Mouse (Mus musculus) limb, embryonic 13.5 days (tissue): ENCODE data around the gene Bod1. TPM values are rescaled to one million over a fixed set of nuclear protein-coding genes. Genes with fewer than 3 reads are reported as not detected.

ENCODE experiments used
- ATAC-seq: fragments of 200-750 bp; cut with Nextera tagmentation; 2 replicates; pipeline ENCODE4 v1.8.0; 2017; ENCODE audit warnings: low read depth, moderate number of reproducible peaks, moderate TSS enrichment; ENCODE audit not compliant: low FRiP score
- H3K27ac ChIP-seq: fragments of 300-500 bp; sonication (generic); 2 replicates; pipeline ENCODE4 v1.5.1; 2015; ENCODE audit warnings: inconsistent platforms, mild to moderate bottlenecking, moderate library complexity
- H3K27me3 ChIP-seq: fragments of 300-500 bp; sonication (generic); 2 replicates; pipeline ENCODE4 v1.6.1; 2015; ENCODE audit warnings: mild to moderate bottlenecking, inconsistent platforms
- H3K36me3 ChIP-seq: fragments of 300-500 bp; sonication (generic); 2 replicates; pipeline ENCODE4 v1.6.1; 2015; ENCODE audit warnings: inconsistent platforms, mild to moderate bottlenecking, moderate library complexity
- H3K4me1 ChIP-seq: fragments of 300-500 bp; sonication (generic); 2 replicates; pipeline ENCODE4 v1.6.1; 2015; ENCODE audit warnings: inconsistent platforms
- H3K4me2 ChIP-seq: fragments of 300-500 bp; sonication (generic); replicated peaks from 2 replicates; pipeline ENCODE4 v1.6.1; 2015; ENCODE audit warnings: inconsistent platforms, mild to moderate bottlenecking, moderate library complexity
- H3K4me3 ChIP-seq: fragments of 300-500 bp; sonication (generic); 2 replicates; pipeline ENCODE4 v1.5.1; 2015; ENCODE audit warnings: moderate library complexity, mild to moderate bottlenecking, inconsistent platforms
- H3K9ac ChIP-seq: fragments of 300-500 bp; sonication (generic); 2 replicates; pipeline ENCODE4 v1.6.1; 2015; ENCODE audit warnings: mild to moderate bottlenecking, inconsistent platforms
- H3K9me3 ChIP-seq: fragments of 300-500 bp; sonication (generic); 2 replicates; pipeline ENCODE4 v1.6.1; 2016; ENCODE audit warnings: inconsistent platforms
- WGBS: fragments of 180-500 bp; shearing (Covaris S2); methylation state at CpG from one replicate; pipeline ENCODE4 v1.1.7; 2015; 5-methylcytosine and 5-hydroxymethylcytosine counted together
- polyA plus RNA-seq: library from polyadenylated mRNA; unstranded; fragments of >200 nt; fragmentation: Nextera tagmentation; extraction: Ambion mirVana; gene quantifications from 2 replicates; pipeline ENCODE4 v1.2.1, GENCODE M21; 2015

Bod1 gene
- 108 and 109 TPM in 2 replicates for polyA plus RNA-seq

DNA sequence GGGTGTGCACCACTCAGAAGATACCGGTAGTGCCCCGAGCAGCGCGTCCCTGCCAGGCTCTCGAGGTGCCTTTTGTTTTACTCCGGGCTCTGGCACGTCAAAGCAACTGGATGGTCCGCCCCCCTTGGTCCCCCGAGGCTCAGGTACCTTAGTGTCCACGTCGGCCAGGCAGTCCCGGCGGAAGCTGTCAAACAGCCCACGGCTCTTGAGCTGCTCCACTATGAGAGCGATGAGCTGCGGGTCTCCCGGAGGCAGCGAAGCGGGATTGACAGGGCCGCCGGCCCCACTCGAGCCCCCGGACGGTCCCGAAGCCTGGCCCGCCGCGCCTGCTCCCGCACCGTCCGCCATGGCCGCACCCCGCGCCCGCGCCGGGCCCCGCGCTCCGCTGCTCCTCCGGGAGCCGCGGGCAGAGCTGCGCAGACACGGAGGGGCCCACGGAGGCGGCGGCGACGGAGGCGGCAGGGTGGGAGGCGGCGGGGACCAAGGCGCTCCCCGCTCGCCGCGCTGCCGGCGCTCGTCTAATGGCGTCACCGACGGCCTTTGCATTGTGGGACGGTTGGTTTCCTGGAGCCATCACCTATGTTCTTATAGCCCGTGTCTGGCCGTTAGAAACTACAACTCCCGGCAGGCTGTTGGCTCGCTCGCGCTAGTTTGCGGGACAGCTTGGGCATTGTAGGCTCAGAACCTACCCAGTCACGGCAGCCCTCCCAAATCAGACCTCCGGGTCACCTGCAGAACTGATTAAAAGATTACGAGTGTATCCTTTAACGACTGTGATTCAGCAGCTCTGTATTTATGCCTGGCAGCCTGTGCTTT lies at the start of gene Bod1:
TSS of gene Bod1 (minus strand) at position 532 of the 816 bp plus-strand sequence.
- peak; percentile 99 for ATAC-seq
- WGBS = under 1% methylated on average over 69 of the region's 76 CpGs
- peak within 1 kb of the TSS; percentile 96 for H3K9ac ChIP-seq
- peaks cover 17% of the 10 kb centered on the region for H3K4me1 ChIP-seq
- peak within 1 kb of the TSS; percentile 94 for H3K4me3 ChIP-seq
- H3K27me3 ChIP-seq = no peaks in the 10 kb centered on the region
- peak within 1 kb of the TSS; percentile 6; the same call in 1 of the 2 replicates for H3K27ac ChIP-seq
- peak within 1 kb of the TSS; percentile 69 for H3K4me2 ChIP-seq
- H3K9me3 ChIP-seq = no peaks in the 10 kb centered on the region
- peaks cover 34% of the 10 kb centered on the region for H3K36me3 ChIP-seq

GRCm38 (mm10) chr11:31719090-31719489 lies 47.4 kb upstream of the Bod1 start:
- 83% methylated on average over 4 of the region's 4 CpGs for WGBS
- no peaks in the 10 kb centered on the region for H3K9me3 ChIP-seq

GRCm38 (mm10) chr11:31717926-31718735 lies 46.4 kb upstream of the Bod1 start:
- no peak overlapping the region for H3K9ac ChIP-seq
- H3K4me3 ChIP-seq = no peak overlapping the region
- no peak for ATAC-seq
- no peaks in the 10 kb centered on the region for H3K27me3 ChIP-seq
- peaks cover 10% of the 10 kb centered on the region for H3K4me1 ChIP-seq
- no peak overlapping the region for H3K27ac ChIP-seq
- H3K4me2 ChIP-seq = no peak overlapping the region
- WGBS = 64% methylated on average over 4 of the region's 4 CpGs
- H3K9me3 ChIP-seq = no peaks in the 10 kb centered on the region
- no peaks in the 10 kb centered on the region for H3K36me3 ChIP-seq

More at GRCm38 (mm10) chr11:31719090-31719489, 47.4 kb upstream of the Bod1 start:
- Histone ChIP-seq H3K27ac (no peak overlapping the region), H3K36me3 (no peaks in the 10 kb centered on the region), H3K9ac (no peak overlapping the region), H3K4me3 (no peak overlapping the region), H3K27me3 (no peaks in the 10 kb centered on the region), H3K4me1 (peaks cover 2% of the 10 kb centered on the region), H3K4me2 (no peak overlapping the region)
- no peak for ATAC-seq

DNA sequence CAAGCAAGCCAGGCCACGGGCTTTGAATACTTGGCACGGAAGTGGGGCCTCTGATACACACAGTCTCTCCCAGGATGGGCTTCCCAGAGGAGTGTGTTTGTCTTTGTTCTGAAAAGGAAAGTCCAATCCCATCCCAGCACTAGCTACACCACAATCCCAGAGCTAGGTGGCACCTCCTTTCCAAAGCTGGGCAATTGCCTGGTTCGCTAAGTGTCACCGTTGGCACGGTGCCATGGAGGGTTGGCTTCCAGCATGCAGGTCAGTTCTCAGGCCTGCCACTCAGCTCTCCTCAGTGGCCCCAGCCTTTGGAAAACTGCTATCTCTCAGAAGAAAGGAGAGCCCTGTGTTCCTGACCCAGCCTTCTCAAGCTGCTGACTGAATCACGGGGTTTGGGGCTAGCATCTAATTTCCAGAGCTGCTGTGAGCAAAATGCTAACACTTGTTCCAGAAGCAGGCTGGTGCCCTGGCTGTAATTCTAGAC lies 42.0 kb upstream of the Bod1 start:
- WGBS = 67% methylated on average over 6 of the region's 6 CpGs
- Histone ChIP-seq H3K9ac (no peak overlapping the region), H3K27me3 (no peaks in the 10 kb centered on the region), H3K36me3 (no peaks in the 10 kb centered on the region), H3K9me3 (no peaks in the 10 kb centered on the region), H3K4me1 (peaks cover 10% of the 10 kb centered on the region), H3K27ac (no peak overlapping the region), H3K4me3 (no peak overlapping the region), H3K4me2 (no peak overlapping the region)
- peak; percentile 74 for ATAC-seq

- Histone ChIP-seq H3K9me3 (0 out of 2 replicates have a peak, but pooled peaks cover under 1% of the 10 kb centered on the region), H3K4me1 (peaks cover 10% of the 10 kb centered on the region), H3K9ac (no peak overlapping the region), H3K27me3 (no peaks in the 10 kb centered on the region), H3K36me3 (no peaks in the 10 kb centered on the region), H3K4me3 (no peak overlapping the region), H3K27ac (no peak overlapping the region), H3K4me2 (no peak overlapping the region)
- ATAC-seq = no peak
- 79% methylated on average over 8 of the region's 8 CpGs for WGBS
Observed at GRCm38 (mm10) chr11:31713116-31713515, 41.4 kb upstream of the Bod1 start.

DNA sequence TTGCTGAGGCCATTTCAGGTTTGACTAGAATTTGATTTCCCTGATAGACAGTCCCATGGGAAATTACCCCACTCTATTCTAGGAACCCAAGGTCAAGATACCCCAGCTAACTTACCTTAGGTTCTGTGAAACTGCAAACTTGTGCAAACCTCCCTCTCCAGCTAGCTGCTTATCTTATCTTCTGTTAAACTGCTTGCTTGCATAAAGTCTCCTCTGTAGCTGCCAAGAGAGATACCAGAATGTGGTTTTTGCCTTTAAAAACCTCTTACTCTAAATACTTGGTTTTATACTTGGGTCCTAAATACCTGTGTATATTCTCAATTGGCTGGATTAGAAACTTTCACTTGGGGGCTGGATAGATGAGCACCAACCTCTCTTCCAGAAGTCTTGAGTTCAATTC lies 36.1 kb upstream of the Bod1 start:
- Histone ChIP-seq H3K4me3 (no peak overlapping the region), H3K4me2 (no peak overlapping the region), H3K36me3 (no peaks in the 10 kb centered on the region), H3K9me3 (0 out of 2 replicates have a peak, but pooled peaks cover 8% of the 10 kb centered on the region), H3K27ac (no peak overlapping the region), H3K9ac (no peak overlapping the region), H3K4me1 (0 out of 2 replicates have a peak, but pooled peaks cover 3% of the 10 kb centered on the region), H3K27me3 (no peaks in the 10 kb centered on the region)
- ATAC-seq = no peak

- 0 out of 2 replicates have a peak, but pooled peaks cover 3% of the 10 kb centered on the region for H3K4me1 ChIP-seq
- 76% methylated on average over 8 of the region's 8 CpGs for WGBS
- no peak overlapping the region for H3K9ac ChIP-seq
- H3K9me3 ChIP-seq = 0 out of 2 replicates have a peak, but pooled peaks cover 8% of the 10 kb centered on the region
- H3K36me3 ChIP-seq = no peaks in the 10 kb centered on the region
- no peak for ATAC-seq
- H3K27me3 ChIP-seq = no peaks in the 10 kb centered on the region
- no peak overlapping the region for H3K27ac ChIP-seq
- H3K4me3 ChIP-seq = no peak overlapping the region
- no peak overlapping the region for H3K4me2 ChIP-seq
Observed at GRCm38 (mm10) chr11:31703173-31703572, 31.5 kb upstream of the Bod1 start.

GRCm38 (mm10) chr11:31701901-31702300 lies 30.2 kb upstream of the Bod1 start:
- H3K27ac ChIP-seq = no peak overlapping the region
- no peak for ATAC-seq
- no peak overlapping the region for H3K9ac ChIP-seq
- 0 out of 2 replicates have a peak, but pooled peaks cover 3% of the 10 kb centered on the region for H3K4me1 ChIP-seq
- no peaks in the 10 kb centered on the region for H3K36me3 ChIP-seq
- WGBS = 90% methylated on average over 3 of the region's 3 CpGs
- no peak overlapping the region for H3K4me3 ChIP-seq
- no peaks in the 10 kb centered on the region for H3K27me3 ChIP-seq
- no peaks in the 10 kb centered on the region for H3K9me3 ChIP-seq
- H3K4me2 ChIP-seq = no peak overlapping the region

DNA sequence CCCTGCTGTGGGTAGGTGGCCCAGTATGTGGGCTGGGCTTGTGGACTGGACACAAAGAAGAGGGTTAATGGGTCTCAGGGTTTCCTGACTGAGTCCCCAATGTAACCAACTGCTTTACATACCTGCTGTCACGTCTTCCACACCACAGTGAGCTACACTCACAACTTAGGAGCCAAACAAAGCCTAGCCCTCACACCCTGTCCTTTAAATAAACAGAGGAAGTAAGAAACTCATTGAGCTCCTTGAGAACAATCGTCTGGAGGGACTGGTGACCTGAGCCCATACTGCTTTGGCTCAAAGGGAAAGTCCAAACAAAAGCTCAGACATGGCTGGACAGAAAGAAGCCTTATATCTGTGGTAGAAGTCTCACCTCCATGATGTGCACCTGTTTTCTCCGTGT lies 27.8 kb upstream of the Bod1 start:
- WGBS = 57% methylated on average over 3 of the region's 3 CpGs
- Histone ChIP-seq H3K4me1 (0 out of 2 replicates have a peak, but pooled peaks cover 3% of the 10 kb centered on the region), H3K9me3 (no peaks in the 10 kb centered on the region), H3K9ac (no peak overlapping the region), H3K4me2 (no peak overlapping the region), H3K27me3 (no peaks in the 10 kb centered on the region), H3K4me3 (no peak overlapping the region), H3K27ac (no peak overlapping the region), H3K36me3 (no peaks in the 10 kb centered on the region)
- ATAC-seq = no peak

GRCm38 (mm10) chr11:31694801-31695200 lies 23.1 kb upstream of the Bod1 start:
- 89% methylated on average over 4 of the region's 4 CpGs for WGBS
- no peaks in the 10 kb centered on the region for H3K27me3 ChIP-seq
- no peaks in the 10 kb centered on the region for H3K36me3 ChIP-seq
- H3K4me1 ChIP-seq = peaks cover under 1% of the 10 kb centered on the region; the same call in 1 of the 2 replicates
- H3K4me2 ChIP-seq = no peak overlapping the region
- H3K9ac ChIP-seq = no peak overlapping the region
- no peak overlapping the region for H3K4me3 ChIP-seq
- H3K27ac ChIP-seq = no peak overlapping the region
- H3K9me3 ChIP-seq = peaks cover 3% of the 10 kb centered on the region; the same call in 1 of the 2 replicates
- ATAC-seq = peak; percentile 63; the same call in 1 of the 2 replicates

DNA sequence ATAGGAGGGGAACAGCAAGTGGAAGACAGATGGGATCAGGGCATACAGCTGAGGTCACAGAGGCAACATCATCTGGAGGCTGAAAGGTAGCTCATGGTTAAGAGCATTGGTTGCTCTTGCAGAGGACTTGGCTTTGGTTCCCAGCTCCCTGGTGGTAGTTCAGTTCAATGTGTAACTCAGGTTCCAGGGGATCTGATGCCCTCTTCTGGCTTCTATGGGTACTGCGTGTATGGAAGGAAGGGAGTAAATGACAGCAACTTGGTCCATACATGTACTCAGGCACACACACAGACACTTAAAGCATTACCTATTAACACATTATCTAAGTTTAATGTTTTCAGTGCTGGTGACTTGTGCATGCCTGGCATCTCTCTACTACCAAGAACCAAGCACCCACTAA lies 22.4 kb upstream of the Bod1 start:
- Histone ChIP-seq H3K4me1 (peaks cover 8% of the 10 kb centered on the region), H3K9ac (no peak overlapping the region), H3K9me3 (peaks cover 3% of the 10 kb centered on the region; the same call in 1 of the 2 replicates), H3K27me3 (no peaks in the 10 kb centered on the region), H3K27ac (no peak overlapping the region), H3K4me2 (no peak overlapping the region), H3K36me3 (no peaks in the 10 kb centered on the region), H3K4me3 (no peak overlapping the region)
- 91% methylated on average over 1 of the region's 1 CpGs for WGBS
- no peak for ATAC-seq

GRCm38 (mm10) chr11:31693322-31693721 lies 21.6 kb upstream of the Bod1 start:
- Histone ChIP-seq H3K4me2 (no peak overlapping the region), H3K27ac (no peak overlapping the region), H3K4me3 (no peak overlapping the region), H3K4me1 (peaks cover 10% of the 10 kb centered on the region), H3K9ac (no peak overlapping the region), H3K36me3 (no peaks in the 10 kb centered on the region), H3K9me3 (peaks cover 3% of the 10 kb centered on the region; the same call in 1 of the 2 replicates), H3K27me3 (no peaks in the 10 kb centered on the region)
- 85% methylated on average over 2 of the region's 2 CpGs for WGBS
- no peak for ATAC-seq
